Mouse (Mus musculus): ENCODE data around the gene Olfr1128. TPM values are rescaled to one million over a fixed set of nuclear protein-coding genes. Genes with fewer than 3 reads are reported as not detected.
"Not testable (repeated sequence)": the region's sequence is repeated elsewhere in the genome, so short reads cannot be mapped to it uniquely, and the experiment has no call there.

Gene Olfr1128
- not detected in 2 replicates for polyA plus RNA-seq (2016; fragmentation: Nextera tagmentation; extraction: Ambion mirVana)

DNA sequence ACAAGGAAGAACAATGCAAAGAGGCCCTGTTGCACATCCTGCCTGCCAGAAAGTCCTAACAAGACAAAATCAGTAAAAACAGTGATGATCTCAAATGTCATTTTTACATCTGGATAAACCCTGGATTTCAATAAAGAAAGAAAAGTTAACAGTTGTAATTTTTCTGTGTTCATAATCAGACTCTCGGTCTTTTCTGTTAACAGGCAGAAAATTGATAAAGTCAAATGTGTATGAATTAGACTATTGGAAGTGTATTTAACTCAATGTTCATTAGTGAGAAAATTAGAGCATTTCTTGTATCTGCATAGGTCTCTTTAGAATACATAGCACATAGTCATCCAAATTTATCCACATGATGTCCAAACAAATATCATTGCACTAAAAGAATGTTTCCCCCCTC is at the start of gene Olfr1128:
Olfr1128 (minus strand) TSS at position 101 of the 400 bp plus-strand sequence.
- Histone ChIP-seq H3K27me3 (ENCODE audit: insufficient read depth, poor library complexity, severe bottlenecking) (no peaks in the 10 kb centered on the region), H3K27ac (no peak within 1 kb of the TSS), H3K4me3 (no peak within 1 kb of the TSS), H3K9me3 (no peaks in the 10 kb centered on the region), H3K4me1 (replicated peaks) (no peaks in the 10 kb centered on the region), H3K36me3 (no peaks in the 10 kb centered on the region)
- WGBS: 92% methylated on average over 1 of the region's 1 CpGs
- no peak for DNase-seq (ENCODE audit: low spot score)

DNA sequence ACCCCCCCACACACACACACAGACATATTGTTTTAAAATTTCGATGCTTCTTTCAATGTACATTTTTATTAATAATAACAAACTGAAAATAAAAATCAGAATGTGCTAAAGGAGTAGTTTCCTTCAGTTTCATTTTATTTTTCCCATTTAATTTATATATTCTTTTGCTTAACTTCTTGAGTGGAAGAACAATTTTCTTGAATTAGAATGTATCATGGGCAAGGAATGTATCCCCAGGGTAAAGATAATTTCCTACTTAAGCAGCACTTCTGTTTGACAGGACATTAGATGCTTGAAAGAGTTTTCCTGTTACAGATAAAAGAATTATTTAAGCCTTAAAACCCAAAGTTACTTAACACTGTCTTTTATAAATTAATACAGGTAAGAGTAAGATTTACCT is 28.3 kb upstream of the Olfr1128 start, which contains the start of gene Olfr1129:
Olfr1129 (plus strand) TSS at position 301 of the 400 bp plus-strand sequence.
- DNase-seq (ENCODE audit: low spot score); H3K27me3 ChIP-seq (ENCODE audit: insufficient read depth, poor library complexity, severe bottlenecking); H3K4me3 ChIP-seq; H3K9me3 ChIP-seq; H3K4me1 ChIP-seq (replicated peaks); H3K27ac ChIP-seq; H3K36me3 ChIP-seq: not testable (repeated sequence)
- WGBS: 80% methylated on average over 1 of the region's 1 CpGs

- Histone ChIP-seq H3K9me3 (no peaks in the 10 kb centered on the region), H3K4me3 (no peak overlapping the region), H3K27ac (no peak overlapping the region), H3K4me1 (replicated peaks) (no peaks in the 10 kb centered on the region), H3K27me3 (ENCODE audit: insufficient read depth, poor library complexity, severe bottlenecking) (no peaks in the 10 kb centered on the region), H3K36me3 (no peaks in the 10 kb centered on the region)
- WGBS: 61% methylated on average over 2 of the region's 2 CpGs
- DNase-seq (ENCODE audit: low spot score): no peak
These were observed 10.5 kb downstream of the Olfr1128 start for GRCm38 (mm10) chr2:87534826-87535225.

GRCm38 (mm10) chr2:87531496-87531895 is 13.8 kb downstream of the Olfr1128 start, which contains the start of gene Olfr153:
Gene Olfr153 (plus strand): TSS chr2:87531796.
- H3K27ac ChIP-seq: no peak within 1 kb of the TSS
- no peaks in the 10 kb centered on the region for H3K36me3 ChIP-seq
- H3K4me3 ChIP-seq: no peak within 1 kb of the TSS
- no peak for DNase-seq (ENCODE audit: low spot score)
- no peaks in the 10 kb centered on the region for H3K4me1 ChIP-seq (replicated peaks)
- H3K27me3 ChIP-seq (ENCODE audit: insufficient read depth, poor library complexity, severe bottlenecking): no peaks in the 10 kb centered on the region
- H3K9me3 ChIP-seq: no peaks in the 10 kb centered on the region

GRCm38 (mm10) chr2:87525899-87526616 is 19.3 kb downstream of the Olfr1128 start:
- H3K27ac ChIP-seq; H3K4me1 ChIP-seq (replicated peaks); H3K27me3 ChIP-seq (ENCODE audit: insufficient read depth, poor library complexity, severe bottlenecking); H3K36me3 ChIP-seq; H3K9me3 ChIP-seq: not testable (repeated sequence)
- WGBS: 34% methylated on average over 39 of the region's 39 CpGs
- peak; percentile 21 for DNase-seq (ENCODE audit: low spot score)
- peak overlapping the region; percentile 28 for H3K4me3 ChIP-seq

- 88% methylated on average over 4 of the region's 4 CpGs for WGBS
- Histone ChIP-seq H3K9me3 (no peaks in the 10 kb centered on the region), H3K27ac (no peak overlapping the region), H3K4me3 (no peak overlapping the region), H3K27me3 (ENCODE audit: insufficient read depth, poor library complexity, severe bottlenecking) (no peaks in the 10 kb centered on the region), H3K4me1 (replicated peaks) (no peaks in the 10 kb centered on the region), H3K36me3 (no peaks in the 10 kb centered on the region)
- DNase-seq (ENCODE audit: low spot score): no peak
These were observed 24.7 kb downstream of the Olfr1128 start for GRCm38 (mm10) chr2:87520651-87521050.

DNA sequence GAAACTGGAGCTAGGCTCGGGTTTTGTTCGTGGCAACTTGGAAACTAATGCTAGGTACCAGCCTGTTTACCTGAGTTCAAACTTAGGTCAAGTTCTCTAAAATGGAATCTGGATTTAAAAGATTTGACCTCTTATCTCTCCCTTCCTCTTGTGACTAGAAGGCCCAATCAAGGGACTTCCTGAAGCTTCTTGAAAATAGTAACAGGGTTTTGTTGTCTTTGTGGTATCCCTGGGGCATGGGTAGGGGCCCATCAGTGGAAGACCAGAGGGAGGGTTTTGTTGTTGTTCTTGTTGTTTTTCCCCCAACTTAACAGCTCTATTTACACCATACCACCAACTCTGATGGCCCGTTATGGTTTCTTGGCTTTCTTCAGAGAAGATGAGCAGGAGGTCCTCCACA is 28.8 kb downstream of the Olfr1128 start:
- no peak overlapping the region for H3K27ac ChIP-seq
- H3K27me3 ChIP-seq (ENCODE audit: insufficient read depth, poor library complexity, severe bottlenecking): no peaks in the 10 kb centered on the region
- WGBS: 85% methylated on average over 3 of the region's 3 CpGs
- H3K4me1 ChIP-seq (replicated peaks): no peaks in the 10 kb centered on the region
- no peaks in the 10 kb centered on the region for H3K36me3 ChIP-seq
- no peak for DNase-seq (ENCODE audit: low spot score)
- no peaks in the 10 kb centered on the region for H3K9me3 ChIP-seq
- no peak overlapping the region for H3K4me3 ChIP-seq

DNA sequence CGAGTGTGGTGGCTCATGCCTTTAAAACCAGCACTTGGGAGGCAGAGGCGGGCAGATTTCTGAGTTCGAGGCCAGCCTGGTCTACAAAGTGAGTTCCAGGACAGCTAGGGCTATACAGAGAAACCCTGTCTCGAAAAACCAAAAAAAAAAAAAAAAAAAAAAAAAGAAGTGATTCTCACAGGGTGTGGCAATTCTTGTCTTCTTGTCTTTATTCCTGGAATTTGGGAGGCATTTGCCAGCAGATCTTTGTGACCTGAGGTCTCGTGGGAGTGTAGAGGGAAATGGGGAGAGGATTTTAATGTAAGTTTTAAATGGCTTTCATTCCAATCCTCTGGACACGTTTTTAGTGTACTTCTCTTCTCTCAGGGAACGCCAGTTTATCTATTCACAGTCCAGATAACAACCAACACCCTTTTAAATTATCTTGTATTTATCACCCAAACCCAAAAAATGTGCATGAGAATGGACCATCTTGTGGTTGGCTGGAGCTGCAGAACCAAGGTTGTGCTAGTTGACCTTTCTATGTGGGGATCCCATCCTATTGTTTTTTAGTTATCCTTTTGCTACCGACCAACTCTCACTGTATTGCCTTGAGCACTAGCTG is 29.8 kb downstream of the Olfr1128 start:
- DNase-seq (ENCODE audit: low spot score): no peak
- 87% methylated on average over 7 of the region's 8 CpGs for WGBS
- Histone ChIP-seq H3K27ac (no peak overlapping the region), H3K4me1 (replicated peaks) (no peaks in the 10 kb centered on the region), H3K4me3 (no peak overlapping the region), H3K27me3 (ENCODE audit: insufficient read depth, poor library complexity, severe bottlenecking) (no peaks in the 10 kb centered on the region), H3K36me3 (no peaks in the 10 kb centered on the region), H3K9me3 (no peaks in the 10 kb centered on the region)

GRCm38 (mm10) chr2:87515046-87515445 is 30.3 kb downstream of the Olfr1128 start:
- no peaks in the 10 kb centered on the region for H3K27me3 ChIP-seq (ENCODE audit: insufficient read depth, poor library complexity, severe bottlenecking)
- H3K4me3 ChIP-seq: no peak overlapping the region
- no peaks in the 10 kb centered on the region for H3K9me3 ChIP-seq
- no peak overlapping the region for H3K27ac ChIP-seq
- no peaks in the 10 kb centered on the region for H3K4me1 ChIP-seq (replicated peaks)
- DNase-seq (ENCODE audit: low spot score): no peak
- H3K36me3 ChIP-seq: no peaks in the 10 kb centered on the region
- WGBS: 88% methylated on average over 2 of the region's 2 CpGs

- WGBS: 90% methylated on average over 6 of the region's 6 CpGs
These were observed 39.1 kb downstream of the Olfr1128 start, which contains the start of gene Pramel6 for GRCm38 (mm10) chr2:87506265-87506664. Gene Pramel6 (plus strand): TSS chr2:87506565.

GRCm38 (mm10) chr2:87496993-87497392 is 48.3 kb downstream of the Olfr1128 start, which contains the start of gene Pramel7:
Gene Pramel7 (minus strand): TSS chr2:87497093.
- not testable (repeated sequence) for H3K4me3 ChIP-seq; DNase-seq (ENCODE audit: low spot score); H3K36me3 ChIP-seq; H3K9me3 ChIP-seq; H3K4me1 ChIP-seq (replicated peaks); H3K27ac ChIP-seq; H3K27me3 ChIP-seq (ENCODE audit: insufficient read depth, poor library complexity, severe bottlenecking)
- WGBS: 88% methylated on average over 4 of the region's 5 CpGs

More at GRCm38 (mm10) chr2:87506265-87506664, 39.1 kb downstream of the Olfr1128 start, which contains the start of gene Pramel6:
- DNase-seq (ENCODE audit: low spot score): no peak
- Histone ChIP-seq H3K27me3 (ENCODE audit: insufficient read depth, poor library complexity, severe bottlenecking) (no peaks in the 10 kb centered on the region), H3K4me1 (replicated peaks) (no peaks in the 10 kb centered on the region), H3K27ac (no peak within 1 kb of the TSS), H3K9me3 (no peaks in the 10 kb centered on the region), H3K36me3 (no peaks in the 10 kb centered on the region), H3K4me3 (no peak within 1 kb of the TSS)
